Mouse (Mus musculus): ENCODE measurements around the gene Limch1.

- TF ChIP-seq CTCF (IDR thresholded peaks at IDR 0.05; ENCODE audit: low read depth, low read length): no peak
- TF ChIP-seq TAL1 (conservative IDR thresholded peaks at IDR 0.05; ENCODE audit: low read depth, low read length): no peak
- TF ChIP-seq POLR2AphosphoS5 (IDR thresholded peaks at IDR 0.05; ENCODE audit: insufficient replicate concordance, low read depth, low read length): no peak
- no peak for TF ChIP-seq GATA1 (IDR thresholded peaks at IDR 0.05; ENCODE audit: borderline replicate concordance, low read length)
- no peak for TF ChIP-seq GATA2 (IDR thresholded peaks at IDR 0.05; ENCODE audit: borderline replicate concordance, low read depth, low read length)
Observed at GRCm38 (mm10) chr5:66807737-66808136, 62.1 kb downstream of the Limch1 start.
